Mouse (Mus musculus) E14TG2a.4 (cell line): ENCODE data around the gene Adgrf1.
"Not testable (repeated sequence)": the region's sequence is repeated elsewhere in the genome, so short reads cannot be mapped to it uniquely, and the experiment has no call there.

Experiments
- H3K27me3 ChIP-seq: 2 replicates; pipeline ENCODE4 v1.6.1; 2014; ENCODE audit warnings: low read length, control low read depth; ENCODE audit not compliant: insufficient read depth
- H3K36me3 ChIP-seq: 2 replicates; pipeline ENCODE4 v1.6.1; 2014; ENCODE audit warnings: low read length, control low read depth; ENCODE audit not compliant: insufficient read depth
- H3K4me1 ChIP-seq: replicated peaks from 2 replicates; pipeline ENCODE4 v1.6.1; 2014; ENCODE audit warnings: low read depth, low read length, control low read depth
- H3K4me3 ChIP-seq: replicated peaks from 2 replicates; pipeline ENCODE4 v1.5.1; 2014; ENCODE audit warnings: mild to moderate bottlenecking, low read length
- H3K9me3 ChIP-seq: 2 replicates; pipeline ENCODE4 v1.6.1; 2014; ENCODE audit warnings: low read length, control low read depth
- CTCF ChIP-seq: conservative IDR thresholded peaks from 2 replicates; pipeline ENCODE4 v1.5.1; 2014; ENCODE audit warnings: low read length
- NANOG ChIP-seq: IDR thresholded peaks from 2 replicates; pipeline ENCODE4 v1.6.1; 2014; ENCODE audit warnings: borderline replicate concordance, low read length, mixed read lengths
- POU5F1 ChIP-seq: IDR thresholded peaks from 2 replicates; pipeline ENCODE4 v1.6.1; 2014; ENCODE audit warnings: low read length, borderline replicate concordance

Adgrf1 gene

DNA sequence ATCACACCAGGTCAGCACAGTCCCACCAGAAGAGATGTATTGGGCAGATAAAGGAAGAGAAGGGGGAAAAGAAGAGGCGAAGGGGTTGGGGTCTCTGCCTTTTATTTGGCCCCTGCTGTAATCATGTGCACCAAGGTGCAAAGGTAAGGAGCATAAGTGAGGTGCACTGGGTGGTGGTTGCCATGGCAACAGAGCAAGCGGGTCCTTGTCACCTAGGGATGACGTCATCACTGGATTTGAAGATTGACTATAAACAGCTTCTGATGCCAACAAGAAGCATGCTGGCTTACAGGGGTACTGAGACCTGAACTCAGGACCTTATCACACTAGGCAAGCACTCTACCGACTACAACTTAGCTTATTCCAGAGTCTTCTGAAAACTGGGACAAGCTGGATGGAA is 59.1 kb downstream of the Adgrf1 start:
- Histone ChIP-seq H3K4me1 (peaks cover 26% of the 10 kb centered on the region), H3K4me3 (no peak overlapping the region), H3K27me3 (no peaks in the 10 kb centered on the region; the same call in 1 of the 2 replicates), H3K9me3 (no peaks in the 10 kb centered on the region), H3K36me3 (no peaks in the 10 kb centered on the region)
- no peak for TF ChIP-seq POU5F1
- TF ChIP-seq NANOG = no peak
- no peak for TF ChIP-seq CTCF

DNA sequence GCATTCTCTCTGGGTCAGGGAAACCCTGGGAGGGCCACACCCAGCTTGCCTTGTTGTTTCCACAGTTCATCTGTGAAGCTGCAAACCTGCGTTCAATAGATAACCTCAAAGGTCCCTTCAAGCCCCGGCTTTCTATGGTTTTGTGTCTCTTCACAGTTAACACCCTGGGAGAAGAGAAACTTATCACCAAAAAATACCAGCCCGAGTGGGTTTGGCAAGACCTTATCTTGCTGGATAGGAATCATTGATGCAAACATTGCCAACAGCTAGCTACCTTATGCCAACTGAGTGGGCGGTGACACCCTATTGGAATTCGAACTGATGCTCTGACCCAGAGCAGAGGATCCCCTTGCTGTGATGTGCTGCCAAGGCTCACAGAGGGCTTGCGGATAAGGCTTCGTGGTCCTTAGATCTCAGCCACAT is 59.6 kb downstream of the Adgrf1 start:
- Histone ChIP-seq H3K36me3 (no peaks in the 10 kb centered on the region), H3K4me3 (no peak overlapping the region), H3K27me3 (no peaks in the 10 kb centered on the region; the same call in 1 of the 2 replicates), H3K4me1 (peaks cover 26% of the 10 kb centered on the region), H3K9me3 (no peaks in the 10 kb centered on the region)
- TF ChIP-seq CTCF = no peak
- TF ChIP-seq POU5F1 = no peak
- TF ChIP-seq NANOG = no peak

GRCm38 (mm10) chr17:43332686-43333085 is 62.6 kb downstream of the Adgrf1 start:
- H3K27me3 ChIP-seq = no peaks in the 10 kb centered on the region; the same call in 1 of the 2 replicates
- no peak overlapping the region for H3K4me3 ChIP-seq
- no peaks in the 10 kb centered on the region for H3K9me3 ChIP-seq
- peaks cover 12% of the 10 kb centered on the region for H3K4me1 ChIP-seq
- no peaks in the 10 kb centered on the region for H3K36me3 ChIP-seq
- TF ChIP-seq CTCF = no peak
- TF ChIP-seq NANOG = no peak
- no peak for TF ChIP-seq POU5F1

- Histone ChIP-seq H3K4me3 (no peak overlapping the region), H3K4me1 (peaks cover 12% of the 10 kb centered on the region), H3K9me3 (no peaks in the 10 kb centered on the region), H3K36me3 (no peaks in the 10 kb centered on the region), H3K27me3 (no peaks in the 10 kb centered on the region; the same call in 1 of the 2 replicates)
- TF ChIP-seq CTCF (no peak), NANOG (no peak), POU5F1 (no peak)
Measured at GRCm38 (mm10) chr17:43334074-43334473, 63.9 kb downstream of the Adgrf1 start.

DNA sequence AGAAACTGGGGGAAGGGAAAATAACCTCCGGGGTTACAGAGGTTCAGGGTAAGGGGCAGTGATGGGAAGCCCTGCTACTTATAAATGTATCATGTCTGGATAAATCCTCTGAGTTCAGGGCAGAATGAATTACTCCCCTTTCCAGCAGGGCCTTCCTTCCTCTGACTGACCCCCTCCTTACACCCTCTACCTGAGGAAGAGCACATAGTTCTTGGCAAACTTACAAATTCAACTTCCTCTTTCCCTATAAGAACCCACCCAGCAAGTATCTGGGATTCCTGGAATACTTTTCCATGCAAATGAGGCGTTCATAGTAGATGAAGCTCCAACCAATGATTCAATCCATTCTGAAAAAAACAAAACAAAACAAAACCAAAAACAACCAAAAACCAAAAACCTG is 67.5 kb downstream of the Adgrf1 start:
- TF ChIP-seq NANOG (no peak), CTCF (no peak), POU5F1 (no peak)
- Histone ChIP-seq H3K4me3 (no peak overlapping the region), H3K4me1 (no peaks in the 10 kb centered on the region), H3K9me3 (no peaks in the 10 kb centered on the region), H3K27me3 (no peaks in the 10 kb centered on the region), H3K36me3 (no peaks in the 10 kb centered on the region)

- H3K36me3 ChIP-seq = no peaks in the 10 kb centered on the region
- no peaks in the 10 kb centered on the region for H3K9me3 ChIP-seq
- TF ChIP-seq NANOG = no peak
- TF ChIP-seq CTCF = no peak
- no peak for TF ChIP-seq POU5F1
- no peaks in the 10 kb centered on the region for H3K4me1 ChIP-seq
- no peaks in the 10 kb centered on the region for H3K27me3 ChIP-seq
- no peak overlapping the region for H3K4me3 ChIP-seq
Measured at GRCm38 (mm10) chr17:43338279-43338678, 68.2 kb downstream of the Adgrf1 start.

DNA sequence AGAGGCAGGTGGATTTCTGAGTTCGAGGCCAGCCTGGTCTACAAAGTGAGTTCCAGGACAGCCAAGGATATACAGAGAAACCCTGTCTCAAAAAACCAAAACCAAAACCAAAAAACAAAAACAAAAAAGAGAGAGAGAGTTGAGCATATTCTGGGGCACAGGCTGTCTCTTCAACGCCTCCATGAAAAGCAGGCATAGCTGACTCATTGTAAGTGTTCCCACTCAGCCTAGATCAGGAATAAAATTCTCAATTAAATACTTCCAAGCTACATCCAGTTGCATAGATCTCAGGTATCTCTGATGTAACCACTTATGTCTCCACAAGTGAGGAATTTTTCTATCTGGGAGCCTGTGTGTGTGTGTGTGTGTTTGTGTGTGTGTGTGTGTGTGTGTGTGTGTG is 76.4 kb downstream of the Adgrf1 start:
- H3K36me3 ChIP-seq, H3K27me3 ChIP-seq, H3K4me3 ChIP-seq, H3K9me3 ChIP-seq, H3K4me1 ChIP-seq: not testable (repeated sequence)

DNA sequence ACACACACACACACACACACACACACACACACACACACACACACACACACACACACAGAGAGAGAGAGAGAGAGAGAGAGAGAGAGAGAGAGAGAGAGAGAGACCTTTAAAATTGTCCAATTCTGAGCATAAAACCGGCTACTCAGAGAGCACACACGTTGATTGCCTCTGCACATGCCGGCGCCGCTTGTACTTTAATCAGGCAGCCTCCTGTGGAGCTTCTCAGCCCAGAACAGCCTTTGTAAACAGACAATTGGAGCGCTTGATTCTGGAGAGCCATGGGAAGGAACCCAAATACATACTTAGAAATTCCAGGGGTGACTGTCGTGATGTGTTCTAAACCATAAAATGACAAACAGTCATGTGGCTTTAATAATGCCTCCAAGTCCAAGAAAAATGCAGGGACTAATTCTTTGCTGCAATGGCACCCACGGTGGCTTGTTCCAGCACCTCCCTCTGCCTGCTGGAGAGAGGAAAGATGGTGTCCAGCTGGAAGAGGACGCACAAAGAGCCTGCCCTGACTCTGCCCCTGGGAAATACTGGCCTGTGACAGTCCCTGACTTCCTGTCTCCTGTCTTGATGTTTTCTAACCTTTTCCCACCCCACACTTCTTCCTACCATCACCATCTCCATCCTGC is 87.9 kb downstream of the Adgrf1 start:
- Histone ChIP-seq H3K27me3 (peaks cover 16% of the 10 kb centered on the region), H3K4me3 (no peak overlapping the region), H3K4me1 (peaks cover 51% of the 10 kb centered on the region), H3K9me3 (no peaks in the 10 kb centered on the region), H3K36me3 (no peaks in the 10 kb centered on the region)
- TF ChIP-seq CTCF (no peak), POU5F1 (no peak), NANOG (no peak)
